Mouse (Mus musculus) erythroblast, embryonic 14.5 days (primary cell): Measurements from ENCODE around the gene Apob. TPM values are rescaled to one million over a fixed set of nuclear protein-coding genes. Genes with fewer than 3 reads are reported as not detected.

Source experiments
- H3K27me3 ChIP-seq: 2 replicates; pipeline ENCODE4 v1.6.1; 2012; ENCODE audit warnings: inconsistent platforms; ENCODE audit not compliant: control insufficient read depth
- H3K36me3 ChIP-seq: 2 replicates; pipeline ENCODE4 v1.6.1; 2012; ENCODE audit warnings: mild to moderate bottlenecking, inconsistent platforms; ENCODE audit not compliant: control insufficient read depth
- H3K4me1 ChIP-seq: 2 replicates; pipeline ENCODE4 v1.6.1; 2012; ENCODE audit warnings: inconsistent platforms; ENCODE audit not compliant: control insufficient read depth
- H3K4me3 ChIP-seq: replicated peaks from 2 replicates; pipeline ENCODE3; 2012; ENCODE audit warnings: moderate library complexity, mild to moderate bottlenecking, inconsistent platforms
- H3K9me3 ChIP-seq: 2 replicates; pipeline ENCODE4 v1.6.1; 2012; ENCODE audit warnings: low read length, inconsistent platforms, mixed read lengths; ENCODE audit not compliant: control insufficient read depth
- GATA1 ChIP-seq: IDR thresholded peaks from 2 replicates; pipeline ENCODE4 v1.6.1; 2012; ENCODE audit warnings: low read length, inconsistent platforms, mixed read lengths
- TAL1 ChIP-seq: IDR thresholded peaks from 3 replicates; pipeline ENCODE4 v1.6.1; 2012; ENCODE audit warnings: low read length, inconsistent platforms, mixed read lengths
- polyA plus RNA-seq: library from polyadenylated mRNA; stranded (reverse); fragments of >175 nt; gene quantifications from 2 replicates; pipeline ENCODE4 v1.2.3, GENCODE M21; 2012

Apob gene
- polyA plus RNA-seq, 1 experiment, result 0.03 TPM

DNA sequence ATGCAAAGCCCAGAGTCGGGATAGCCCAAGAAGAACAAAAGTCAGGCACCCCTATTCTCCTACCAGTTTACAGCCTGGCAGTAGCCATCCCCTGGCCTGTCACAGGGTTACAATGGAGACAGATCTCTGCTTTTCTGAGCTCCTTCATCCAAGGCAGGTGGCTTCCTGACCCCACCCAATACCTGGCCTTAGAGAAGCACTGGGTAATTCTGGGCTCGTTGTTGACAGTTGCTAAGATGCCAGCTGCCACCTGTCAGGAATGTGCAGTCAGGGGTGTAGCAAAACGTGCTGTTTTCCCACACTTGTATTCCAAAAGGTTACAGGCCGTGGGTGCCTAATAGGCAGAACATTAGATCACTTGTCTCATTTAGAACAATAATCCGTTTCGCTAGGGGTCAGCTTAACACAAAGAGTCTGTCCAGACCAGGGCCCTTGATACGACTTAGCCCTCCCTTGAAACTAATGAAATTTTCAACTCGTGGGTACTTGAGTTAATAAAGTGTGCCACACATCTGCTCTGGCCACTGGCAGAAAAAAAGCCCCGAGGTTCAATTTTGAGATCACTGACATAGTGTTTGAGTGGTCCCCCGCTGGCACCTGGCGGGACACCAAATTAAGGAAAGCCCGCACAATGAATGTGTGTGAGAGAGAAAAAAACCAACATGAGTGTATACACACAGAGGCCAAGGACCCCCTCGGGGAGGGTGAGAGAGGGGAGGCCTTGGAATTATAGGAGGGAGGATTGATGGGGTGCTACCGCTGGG, 54.3 kb downstream of the Apob start:
- Histone ChIP-seq H3K4me3 (no peak overlapping the region), H3K27me3 (no peaks in the 10 kb centered on the region), H3K36me3 (no peaks in the 10 kb centered on the region), H3K9me3 (peaks cover 2% of the 10 kb centered on the region; the same call in 1 of the 2 replicates), H3K4me1 (no peaks in the 10 kb centered on the region)
- TF ChIP-seq TAL1 (no peak), GATA1 (no peak)

- TF ChIP-seq TAL1, result no peak
- TF ChIP-seq GATA1, result no peak
- no peaks in the 10 kb centered on the region for H3K4me1 ChIP-seq
- H3K4me3 ChIP-seq, result no peak overlapping the region
- peaks cover 2% of the 10 kb centered on the region; the same call in 1 of the 2 replicates for H3K9me3 ChIP-seq
- no peaks in the 10 kb centered on the region for H3K27me3 ChIP-seq
- H3K36me3 ChIP-seq, result no peaks in the 10 kb centered on the region
These were observed 54.9 kb downstream of the Apob start for GRCm38 (mm10) chr12:8032359-8032755.

- H3K36me3 ChIP-seq, result no peaks in the 10 kb centered on the region
- no peaks in the 10 kb centered on the region for H3K4me1 ChIP-seq
- peaks cover 2% of the 10 kb centered on the region; the same call in 1 of the 2 replicates for H3K9me3 ChIP-seq
- no peak overlapping the region for H3K4me3 ChIP-seq
- no peaks in the 10 kb centered on the region for H3K27me3 ChIP-seq
- TF ChIP-seq GATA1 (no peak), TAL1 (no peak)
These were observed 60.8 kb downstream of the Apob start for GRCm38 (mm10) chr12:8038081-8038730.

DNA sequence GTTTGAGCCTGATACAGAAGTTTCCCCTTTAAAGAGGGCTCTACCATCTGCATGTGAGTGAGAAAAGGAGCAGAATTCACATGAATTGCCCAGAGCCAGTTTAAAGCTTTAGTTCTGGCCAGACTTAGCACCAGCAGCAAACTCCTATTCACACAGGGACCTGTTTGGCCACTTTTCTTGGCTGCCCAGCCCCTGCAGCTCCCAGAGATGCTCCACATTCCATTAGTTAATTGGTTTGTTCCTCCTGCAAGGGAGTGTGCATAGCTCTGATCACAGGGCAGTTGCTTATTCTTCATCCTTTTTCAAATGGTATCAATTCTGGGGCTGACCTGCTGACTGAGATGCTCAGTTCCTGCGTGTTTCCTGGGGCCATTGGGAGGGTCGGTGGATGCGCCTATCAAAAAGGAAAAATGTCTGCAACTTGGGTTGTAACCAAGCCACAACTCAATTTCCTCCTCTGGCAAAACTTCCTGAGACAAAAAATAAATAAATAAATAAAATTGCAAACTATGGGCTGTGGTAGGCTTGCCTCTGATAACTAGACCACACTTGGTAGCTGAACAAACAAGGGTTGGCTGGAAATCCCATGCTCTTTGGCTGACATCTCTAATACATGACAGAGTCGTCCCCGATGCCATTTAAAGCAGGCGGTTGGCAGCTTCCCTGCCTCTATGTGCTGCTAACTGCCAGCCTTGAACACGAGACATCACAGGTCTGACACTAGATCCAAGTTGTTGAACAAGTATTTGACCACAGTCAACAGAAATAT, 65.4 kb downstream of the Apob start:
- no peak for TF ChIP-seq TAL1
- no peak for TF ChIP-seq GATA1

DNA sequence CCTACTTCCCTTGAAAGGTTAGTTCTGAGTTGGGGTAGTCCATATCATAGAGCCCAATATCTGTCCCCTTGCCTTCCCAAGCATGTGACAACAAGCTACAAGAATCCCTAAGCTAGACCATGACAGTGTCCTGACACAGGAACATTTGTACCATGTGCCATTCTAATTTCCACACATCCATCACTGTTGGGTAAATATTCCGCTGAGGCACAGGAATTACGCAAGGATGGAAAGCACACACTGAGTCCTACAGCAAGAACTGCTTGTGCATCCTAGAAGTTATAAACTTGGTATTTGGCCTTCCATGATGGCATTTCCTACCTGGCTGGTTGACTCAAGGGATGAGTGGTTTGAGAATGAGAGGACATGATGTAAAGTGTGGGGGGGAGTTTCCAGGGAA, 69.6 kb downstream of the Apob start:
- H3K36me3 ChIP-seq, result no peaks in the 10 kb centered on the region

More for the DNA sequence above, 65.4 kb downstream of the Apob start:
- Histone ChIP-seq H3K4me3 (no peak overlapping the region), H3K27me3 (no peaks in the 10 kb centered on the region), H3K9me3 (no peaks in the 10 kb centered on the region), H3K4me1 (no peaks in the 10 kb centered on the region), H3K36me3 (no peaks in the 10 kb centered on the region)

GRCm38 (mm10) chr12:8047789-8048309, 70.4 kb downstream of the Apob start:
- Histone ChIP-seq H3K4me3 (no peak overlapping the region), H3K36me3 (no peaks in the 10 kb centered on the region), H3K4me1 (no peaks in the 10 kb centered on the region), H3K27me3 (no peaks in the 10 kb centered on the region), H3K9me3 (no peaks in the 10 kb centered on the region)
- TF ChIP-seq TAL1 (no peak), GATA1 (no peak)

More for the DNA sequence above, 69.6 kb downstream of the Apob start:
- TF ChIP-seq TAL1, result no peak
- no peak for TF ChIP-seq GATA1
- H3K27me3 ChIP-seq, result no peaks in the 10 kb centered on the region
- H3K9me3 ChIP-seq, result no peaks in the 10 kb centered on the region
- H3K4me1 ChIP-seq, result no peaks in the 10 kb centered on the region
- no peak overlapping the region for H3K4me3 ChIP-seq

- no peaks in the 10 kb centered on the region for H3K9me3 ChIP-seq
- no peaks in the 10 kb centered on the region for H3K4me1 ChIP-seq
- H3K4me3 ChIP-seq, result no peak overlapping the region
- no peaks in the 10 kb centered on the region for H3K27me3 ChIP-seq
- TF ChIP-seq TAL1 (no peak), GATA1 (no peak)
- H3K36me3 ChIP-seq, result no peaks in the 10 kb centered on the region
These were observed 78.7 kb downstream of the Apob start for GRCm38 (mm10) chr12:8056001-8056640.

- Histone ChIP-seq H3K4me3 (no peak overlapping the region), H3K4me1 (no peaks in the 10 kb centered on the region), H3K27me3 (no peaks in the 10 kb centered on the region), H3K9me3 (no peaks in the 10 kb centered on the region), H3K36me3 (no peaks in the 10 kb centered on the region)
- TF ChIP-seq GATA1 (no peak), TAL1 (no peak)
These were observed 82.1 kb downstream of the Apob start for GRCm38 (mm10) chr12:8059576-8059975.
